10 mouse cellular contexts compared by ENCODE assay signal in genomic region chr1:40680868-40681698, GRCm38 (mm10). TPM values are rescaled to one million over a fixed set of nuclear protein-coding genes. Genes with fewer than 3 reads are reported as not detected.
DNase-seq lines count a peak whose midpoint lies in the region; ATAC-seq and TF ChIP-seq lines count a peak whose summit lies in the region.
"Had no signal": no experiment of that assay in that cellular context is flagged by ENCODE, and none has a peak within 500 bp of the region (broad histone marks: within the 10 kb centered on the region; RNA-seq: fewer than 3 reads in every experiment).

No protein-coding gene starts in this region.

- ATAC-seq in heart, embryonic 13.5 days (ENCODE audit: extremely low read depth, insufficient number of reproducible peaks, low FRiP score, low TSS enrichment) = no peak
- ATAC-seq in kidney, embryonic 16.5 days (ENCODE audit: low FRiP score, low TSS enrichment) = peak; percentile 89
- ATAC-seq in liver, embryonic 14.5 days (ENCODE audit: insufficient read depth) = no peak
- ATAC-seq: Patski had no signal

- no peak for TF ChIP-seq EP300 in liver, embryonic 14.5 days (IDR thresholded peaks at IDR 0.05; ENCODE audit: low read depth)

- peaks cover 80% of the 10 kb centered on the region for H3K27me3 ChIP-seq in embryonic facial prominence, embryonic 10.5 days (replicated peaks; ENCODE audit: low read depth, poor library complexity, severe bottlenecking)
- H3K27me3 ChIP-seq in heart, embryonic 13.5 days (replicated peaks) = peaks cover 89% of the 10 kb centered on the region
- H3K27me3 ChIP-seq in kidney, embryonic 16.5 days (ENCODE audit: insufficient read depth, low read length) = peaks cover 45% of the 10 kb centered on the region
- H3K27me3 ChIP-seq in liver, embryonic 14.5 days (ENCODE audit: control insufficient read depth, insufficient read depth, low read length) = peaks cover 46% of the 10 kb centered on the region

- H3K4me3 ChIP-seq in embryonic facial prominence, embryonic 10.5 days = peak overlapping the region; percentile 69
- H3K4me3 ChIP-seq in heart, embryonic 13.5 days = peak overlapping the region; percentile 72
- H3K4me3 ChIP-seq in kidney, embryonic 16.5 days (ENCODE audit: low read length) = peak overlapping the region; percentile 63
- H3K4me3 ChIP-seq in liver, embryonic 14.5 days (ENCODE audit: insufficient read depth in 1 of 2, low read depth in 2 of 2, low read length in 2 of 2) = peak overlapping the region; percentile 27 to 42

- H3K4me1 ChIP-seq in embryonic facial prominence, embryonic 10.5 days = peaks cover 19% of the 10 kb centered on the region
- H3K4me1 ChIP-seq in heart, embryonic 13.5 days = peaks cover 8% of the 10 kb centered on the region
- H3K4me1 ChIP-seq in kidney, embryonic 16.5 days (ENCODE audit: insufficient read depth, low read length) = peaks cover 8% of the 10 kb centered on the region; the same call in 1 of the 2 replicates
- no peaks in the 10 kb centered on the region for H3K4me1 ChIP-seq in liver, embryonic 14.5 days (replicated peaks; ENCODE audit: control insufficient read depth in 2 of 2, insufficient read depth in 2 of 2, low read length in 1 of 2)

- no peak for TF ChIP-seq CTCF in liver, embryonic 14.5 days (IDR thresholded peaks at IDR 0.05; ENCODE audit: low read depth)

- WGBS in embryonic facial prominence, embryonic 10.5 days = under 1% methylated on average over 90 of the region's 90 CpGs
- under 1% methylated on average over 82 of the region's 90 CpGs for WGBS in heart, embryonic 13.5 days
- under 1% methylated on average over 66 of the region's 90 CpGs for WGBS in kidney, embryonic 16.5 days
- WGBS in liver, embryonic 14.5 days (ENCODE audit: insufficient replicate concordance) = under 1% methylated on average over 64 of the region's 90 CpGs

- H3K9ac ChIP-seq in heart, embryonic 13.5 days = peak overlapping the region; percentile 75
- H3K9ac ChIP-seq in kidney, embryonic 16.5 days (replicated peaks; ENCODE audit: low read length) = peak overlapping the region; percentile 66
- H3K9ac ChIP-seq in liver, embryonic 14.5 days (replicated peaks) = no peak overlapping the region

- H3K36me3 ChIP-seq in embryonic facial prominence, embryonic 10.5 days (replicated peaks) = no peaks in the 10 kb centered on the region
- H3K36me3 ChIP-seq in heart, embryonic 13.5 days = no peaks in the 10 kb centered on the region
- no peaks in the 10 kb centered on the region for H3K36me3 ChIP-seq in kidney, embryonic 16.5 days (ENCODE audit: insufficient read depth, low read length)
- H3K36me3 ChIP-seq in liver, embryonic 14.5 days (replicated peaks; ENCODE audit: control insufficient read depth, insufficient read depth, low read depth) = no peaks in the 10 kb centered on the region

- no peaks in the 10 kb centered on the region for H3K9me3 ChIP-seq in embryonic facial prominence, embryonic 10.5 days
- H3K9me3 ChIP-seq in heart, embryonic 13.5 days = no peaks in the 10 kb centered on the region
- H3K9me3 ChIP-seq in kidney, embryonic 16.5 days (ENCODE audit: low read length) = no peaks in the 10 kb centered on the region
- H3K9me3 ChIP-seq in liver, embryonic 14.5 days (ENCODE audit: control insufficient read depth, low read length) = no peaks in the 10 kb centered on the region

- no peak overlapping the region; the same call in 1 of the 2 replicates for H3K27ac ChIP-seq in embryonic facial prominence, embryonic 10.5 days (replicated peaks)
- H3K27ac ChIP-seq in heart, embryonic 13.5 days (replicated peaks) = no peak overlapping the region
- H3K27ac ChIP-seq in kidney, embryonic 16.5 days (ENCODE audit: low read length) = no peak overlapping the region
- H3K27ac ChIP-seq in liver, embryonic 14.5 days = no peak overlapping the region

- peak overlapping the region; percentile 99 for H3K4me2 ChIP-seq in heart, embryonic 13.5 days
- peak overlapping the region; percentile 98 for H3K4me2 ChIP-seq in kidney, embryonic 16.5 days (replicated peaks; ENCODE audit: low read depth, low read length)
- H3K4me2 ChIP-seq in liver, embryonic 14.5 days (ENCODE audit: low read depth) = peak overlapping the region; percentile 64

- peak; percentile 28 to 49 for DNase-seq in heart, adult 18-20 months
- DNase-seq in heart, adult 9 months (ENCODE audit: low spot score in 2 of 2) = no peak
- DNase-seq in embryonic facial prominence, embryonic 10.5 days (ENCODE audit: low spot score) = peak; percentile 58
- no peak for DNase-seq in liver, embryonic 14.5 days (ENCODE audit: low read depth in 3 of 3, low spot score in 3 of 3)
- peak; percentile 57 for DNase-seq in neural tube, embryonic 10.5 days (ENCODE audit: extremely low spot score, low spot score)
- DNase-seq in thymus, postnatal 14 days = peak; percentile 51

RNA-seq across cellular contexts. Expression of gene Slc9a2, which starts 0.7 kb away (rescaled TPM):
- 1 to 10 TPM; 2.7 to 2.8 TPM for total RNA-seq in heart, adult 18-20 months (2021)
- not detected in 2 replicates for polyA plus RNA-seq in embryonic facial prominence, embryonic 10.5 days (2016; fragmentation: Nextera tagmentation; extraction: Ambion mirVana)
- 0.08 and 0.19 TPM in 2 replicates for polyA plus RNA-seq in heart, embryonic 13.5 days (2015; fragmentation: Nextera tagmentation; extraction: Ambion mirVana)
- polyA plus RNA-seq in kidney, embryonic 16.5 days (2015; fragmentation: Nextera tagmentation; extraction: Ambion mirVana) = 2.7 and 2.8 TPM in 2 replicates
- polyA plus RNA-seq in liver, embryonic 14.5 days (2012; rRNA removed) = 0.01 TPM in 2 replicates
- not detected in 2 replicates for polyA plus RNA-seq in liver, embryonic 14.5 days (2014; fragmentation: Nextera tagmentation; extraction: Ambion mirVana)
- total RNA-seq: neutrophil, adult 5-6 weeks had no signal

Comparison
In these comparisons a context has a peak if more than half of its experiments do, and no peak if none do; other contexts are left out.
1. DNase-seq: peak in heart, adult 18-20 months (2 of 2), embryonic facial prominence, embryonic 10.5 days (single experiment), neural tube, embryonic 10.5 days (single experiment) and thymus, postnatal 14 days (single experiment); none in heart, adult 9 months (0 of 2) and liver, embryonic 14.5 days (0 of 3).
2. Peak in every context shown above with its lines, with median percentiles within 50 percentile points of each other: H3K4me3 ChIP-seq and H3K4me2 ChIP-seq.